Mouse (Mus musculus) naive thymus-derived CD4-positive, alpha-beta T cell, adult 2 months (primary cell): Measurements from ENCODE around the gene Hacd2.
A peak's percentile ranks its signal among the peaks of the same experiment; 100 is the strongest.

ENCODE experiments used
- DNase-seq: peaks from one replicate; pipeline ENCODE4 v3.0.0-alpha.2; 2011; ENCODE audit warnings: low read depth

Gene Hacd2

GRCm38 (mm10) chr16:35007361-35007760 is 14.9 kb upstream of the Hacd2 start:
- no peak for DNase-seq

- no peak for DNase-seq
Measured at GRCm38 (mm10) chr16:35008447-35008846, 13.8 kb upstream of the Hacd2 start.

- no peak for DNase-seq
Measured at GRCm38 (mm10) chr16:35013501-35013900, 8.7 kb upstream of the Hacd2 start.

- no peak for DNase-seq
Measured at GRCm38 (mm10) chr16:35016491-35016890, 5.7 kb upstream of the Hacd2 start.

GRCm38 (mm10) chr16:35018470-35018974 is 3.7 kb upstream of the Hacd2 start:
- no peak for DNase-seq

- DNase-seq: no peak
Measured at GRCm38 (mm10) chr16:35021903-35022241, 356 bp upstream of the Hacd2 start.

- no peak for DNase-seq
Measured at GRCm38 (mm10) chr16:35023138-35023735, 1.0 kb downstream of the Hacd2 start.

- DNase-seq: peak; percentile 48
Measured at GRCm38 (mm10) chr16:35024300-35024699, 2.1 kb downstream of the Hacd2 start.

GRCm38 (mm10) chr16:35025347-35025746 is 3.1 kb downstream of the Hacd2 start:
- no peak for DNase-seq

- DNase-seq: no peak
Measured at GRCm38 (mm10) chr16:35033241-35033640, 11.0 kb downstream of the Hacd2 start.

- no peak for DNase-seq
Measured at GRCm38 (mm10) chr16:35033809-35034577, 11.8 kb downstream of the Hacd2 start.

GRCm38 (mm10) chr16:35034971-35035370 is 12.7 kb downstream of the Hacd2 start:
- no peak for DNase-seq

- DNase-seq: no peak
Measured at GRCm38 (mm10) chr16:35036754-35037153, 14.5 kb downstream of the Hacd2 start.

- DNase-seq: no peak
Measured at GRCm38 (mm10) chr16:35038343-35039057, 16.3 kb downstream of the Hacd2 start.

- DNase-seq: no peak
Measured at GRCm38 (mm10) chr16:35040154-35040553, 17.9 kb downstream of the Hacd2 start.

- no peak for DNase-seq
Measured at GRCm38 (mm10) chr16:35041001-35041400, 18.8 kb downstream of the Hacd2 start.

- no peak for DNase-seq
Measured at GRCm38 (mm10) chr16:35046081-35046775, 24.0 kb downstream of the Hacd2 start.

GRCm38 (mm10) chr16:35047272-35047969 is 25.2 kb downstream of the Hacd2 start:
- no peak for DNase-seq

GRCm38 (mm10) chr16:35051066-35051465 is 28.8 kb downstream of the Hacd2 start:
- DNase-seq: no peak

GRCm38 (mm10) chr16:35052191-35052590 is 30.0 kb downstream of the Hacd2 start:
- DNase-seq: no peak

GRCm38 (mm10) chr16:35054432-35055193 is 32.4 kb downstream of the Hacd2 start:
- no peak for DNase-seq
